Mouse (Mus musculus): ENCODE data around the gene Slc22a30. TPM values are rescaled to one million over a fixed set of nuclear protein-coding genes. Genes with fewer than 3 reads are reported as not detected.
"Not testable (repeated sequence)": the region's sequence is repeated elsewhere in the genome, so short reads cannot be mapped to it uniquely, and the experiment has no call there.

Gene Slc22a30
- total RNA-seq (2014; fragmentation: Nextera tagmentation) = not detected in 2 replicates
- not detected in 2 replicates for total RNA-seq (2017)

- ATAC-seq (replicated peaks; ENCODE audit: low FRiP score, low TSS enrichment, poor library complexity, severe bottlenecking) = not testable (repeated sequence)
Observed at GRCm38 (mm10) chr19:8405011-8405410, at the start of gene Slc22a30. TSS of gene Slc22a30 (minus strand) at chr19:8405111.

DNA sequence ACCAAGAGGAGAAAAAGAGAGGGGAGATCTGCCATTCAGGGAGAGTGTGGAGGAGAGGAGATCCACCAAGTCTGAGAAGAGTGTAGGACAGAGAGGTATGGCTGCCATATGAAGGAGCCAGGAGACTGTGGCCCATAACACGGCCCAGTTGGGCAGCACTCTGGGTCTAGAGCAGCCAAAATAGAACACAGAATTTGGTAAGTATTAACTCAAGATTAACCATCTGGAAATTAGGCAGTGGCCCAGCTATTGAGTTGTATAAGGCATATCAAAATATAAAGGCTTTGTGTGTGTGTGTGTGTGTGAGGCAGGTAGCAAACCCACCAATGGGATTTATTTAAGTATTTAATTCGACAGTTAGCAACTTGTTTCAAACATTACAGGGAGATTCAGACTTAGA, 43.4 kb upstream of the Slc22a30 start:
- no peak for ATAC-seq (replicated peaks; ENCODE audit: low FRiP score, low TSS enrichment, poor library complexity, severe bottlenecking)

- ATAC-seq (replicated peaks; ENCODE audit: low FRiP score, low TSS enrichment, poor library complexity, severe bottlenecking) = no peak
Observed at GRCm38 (mm10) chr19:8447516-8447915, 42.6 kb upstream of the Slc22a30 start.

DNA sequence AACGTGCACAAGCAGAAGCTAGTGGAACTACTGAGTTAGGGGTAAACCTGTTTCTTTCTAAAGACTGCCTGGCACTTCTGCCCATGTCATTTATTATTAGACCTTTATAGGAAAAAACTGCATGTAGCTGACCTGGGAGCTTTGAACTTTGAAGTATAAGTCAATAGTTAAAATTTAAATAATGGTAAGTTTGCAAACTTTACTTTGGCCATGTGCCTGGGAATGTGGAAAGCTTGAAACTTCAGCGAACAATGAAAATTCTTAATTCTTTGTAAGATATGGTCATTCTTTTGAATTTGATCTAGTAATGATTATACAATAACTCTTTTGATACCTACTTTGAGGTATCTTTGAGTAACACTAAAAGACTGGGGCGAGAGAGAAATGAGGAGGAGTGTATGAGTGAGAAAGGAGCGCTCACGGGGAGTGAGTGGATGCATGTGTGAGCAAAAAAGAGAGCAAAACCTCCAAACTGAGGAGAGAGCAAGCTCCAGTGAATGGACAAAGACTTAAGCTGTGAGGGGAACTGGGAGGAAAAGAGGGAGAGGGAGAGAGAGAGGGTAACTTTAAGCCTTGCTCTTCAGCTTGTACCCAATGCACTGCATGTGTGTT, 26.2 kb upstream of the Slc22a30 start:
- ATAC-seq (replicated peaks; ENCODE audit: low FRiP score, low TSS enrichment, poor library complexity, severe bottlenecking) = no peak

DNA sequence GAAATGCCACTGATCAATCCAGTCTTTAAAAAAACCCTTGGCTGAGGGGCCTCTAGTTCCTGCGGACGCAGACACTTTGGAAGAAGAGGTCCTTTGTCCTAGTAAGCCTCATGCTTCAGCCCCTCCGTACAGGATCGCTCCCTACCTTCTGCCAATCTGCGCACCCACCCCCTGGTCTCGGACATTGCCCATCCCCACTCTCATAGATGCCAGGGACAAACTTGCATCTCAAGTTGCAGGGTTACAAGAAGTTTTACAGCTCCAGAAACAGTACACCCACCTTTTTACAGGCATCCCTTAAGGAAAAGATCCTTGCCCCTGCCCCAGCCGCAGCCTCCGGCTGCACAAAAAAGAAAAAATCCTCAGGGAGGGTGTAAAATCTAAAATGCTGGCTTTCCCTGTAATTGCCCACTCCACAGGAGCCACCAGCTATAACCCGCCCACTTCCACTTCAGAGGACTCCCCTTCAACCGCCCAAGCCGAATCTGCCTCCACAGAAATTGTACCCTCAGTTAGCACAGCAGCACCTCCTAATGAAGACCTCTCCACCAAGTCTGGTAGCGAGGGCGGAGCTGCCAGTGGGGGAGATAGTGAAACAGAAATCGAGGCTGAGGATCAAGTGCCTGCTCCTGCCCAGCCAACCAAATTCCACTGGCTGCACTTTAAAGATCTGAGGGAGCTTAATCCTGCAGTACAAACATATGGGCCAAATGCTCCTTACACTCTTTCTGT, 2.5 kb upstream of the Slc22a30 start:
- ATAC-seq (replicated peaks; ENCODE audit: low FRiP score, low TSS enrichment, poor library complexity, severe bottlenecking) = not testable (repeated sequence)

Other genes with a start within 250 kb of the Slc22a30 start
- not detected in 2 replicates for gene Slc22a29, start 186.2 kb downstream of the Slc22a30 start, total RNA-seq (2014; fragmentation: Nextera tagmentation)
- gene Slc22a29, start 186.2 kb downstream of the Slc22a30 start, total RNA-seq (2017) = not detected in 2 replicates
- gene Slc22a8, start 186.1 kb upstream of the Slc22a30 start, total RNA-seq (2014; fragmentation: Nextera tagmentation) = not detected in 2 replicates
- not detected in 2 replicates for gene Slc22a8, start 186.1 kb upstream of the Slc22a30 start, total RNA-seq (2017)
- not detected in 2 replicates for gene Slc22a6, start 212.9 kb upstream of the Slc22a30 start, total RNA-seq (2014; fragmentation: Nextera tagmentation)
- not detected in 2 replicates for gene Slc22a6, start 212.9 kb upstream of the Slc22a30 start, total RNA-seq (2017)

Measured in megakaryocyte-erythroid progenitor cell, adult 5-6 weeks (primary cell).